Mouse (Mus musculus) lung, embryonic 15.5 days (tissue): ENCODE measurements around the gene Apoa4. TPM values are rescaled to one million over a fixed set of nuclear protein-coding genes. Genes with fewer than 3 reads are reported as not detected.

Experiments
- ATAC-seq: fragments of 200-750 bp; cut with Nextera tagmentation; 2 replicates; pipeline ENCODE4 v1.8.0; 2017; ENCODE audit warnings: moderate number of reproducible peaks, borderline replicate concordance; ENCODE audit not compliant: low FRiP score, low TSS enrichment; ENCODE audit errors: extremely low read depth
- H3K27ac ChIP-seq: fragments of 300-500 bp; sonication (generic); 2 replicates; pipeline ENCODE4 v1.5.1; 2015; ENCODE audit warnings: moderate library complexity, mild to moderate bottlenecking, inconsistent platforms
- H3K27me3 ChIP-seq: fragments of 300-500 bp; sonication (generic); 2 replicates; pipeline ENCODE4 v1.6.1; 2015; ENCODE audit warnings: inconsistent platforms
- H3K36me3 ChIP-seq: fragments of 300-500 bp; sonication (generic); 2 replicates; pipeline ENCODE4 v1.6.1; 2015; ENCODE audit warnings: inconsistent platforms
- H3K4me1 ChIP-seq: fragments of 300-500 bp; sonication (generic); 2 replicates; pipeline ENCODE4 v1.6.1; 2015; ENCODE audit warnings: inconsistent platforms
- H3K4me2 ChIP-seq: fragments of 300-500 bp; sonication (generic); 2 replicates; pipeline ENCODE4 v1.6.1; 2015; ENCODE audit warnings: inconsistent platforms, mild to moderate bottlenecking, moderate library complexity
- H3K4me3 ChIP-seq: fragments of 300-500 bp; sonication (generic); 2 replicates; pipeline ENCODE4 v1.5.1; 2015; ENCODE audit warnings: mild to moderate bottlenecking, inconsistent platforms
- H3K9ac ChIP-seq: fragments of 300-500 bp; sonication (generic); 2 replicates; pipeline ENCODE4 v1.6.1; 2015; ENCODE audit warnings: inconsistent platforms
- H3K9me3 ChIP-seq: fragments of 300-500 bp; sonication (generic); 2 replicates; pipeline ENCODE4 v1.6.1; 2016; ENCODE audit warnings: inconsistent platforms
- WGBS: fragments of 180-500 bp; shearing (Covaris S2); methylation state at CpG from one replicate; pipeline ENCODE4 v1.1.7; 2015; 5-methylcytosine and 5-hydroxymethylcytosine counted together
- polyA plus RNA-seq: library from polyadenylated mRNA; unstranded; fragments of >200 nt; fragmentation: Nextera tagmentation; extraction: Ambion mirVana; gene quantifications from 2 replicates; pipeline ENCODE4 v1.2.1, GENCODE M21; 2015

The Apoa4 gene
- polyA plus RNA-seq, 1 experiment from 2014 or later: 0.31 TPM

DNA sequence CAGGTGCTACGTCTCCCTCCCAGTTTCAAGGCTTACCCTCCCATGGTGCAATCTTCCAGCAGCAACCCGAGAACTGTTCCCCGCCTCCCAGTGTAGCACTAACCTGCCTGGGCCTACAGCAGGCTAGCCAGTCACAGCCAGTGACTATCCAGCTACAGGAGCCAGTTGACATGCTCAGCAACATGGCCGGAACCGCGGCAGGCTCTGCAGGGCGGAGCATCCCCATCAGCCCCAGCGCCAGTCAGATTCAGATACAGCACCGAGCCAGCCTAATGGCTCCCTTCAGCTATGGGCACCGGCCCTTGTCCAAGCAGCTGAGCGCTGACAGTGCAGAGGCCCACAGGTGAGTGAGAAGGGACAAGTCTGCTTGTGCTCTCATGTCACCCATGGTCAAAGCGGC, 30.0 kb upstream of the Apoa4 start:
- WGBS: 88% methylated on average over 12 of the region's 12 CpGs
- no peak for ATAC-seq
- Histone ChIP-seq H3K4me3 (no peak overlapping the region), H3K27me3 (no peaks in the 10 kb centered on the region), H3K27ac (no peak overlapping the region), H3K4me2 (no peak overlapping the region), H3K9me3 (no peaks in the 10 kb centered on the region), H3K4me1 (peaks cover 6% of the 10 kb centered on the region; the same call in 1 of the 2 replicates), H3K36me3 (peaks cover 30% of the 10 kb centered on the region), H3K9ac (no peak overlapping the region)

DNA sequence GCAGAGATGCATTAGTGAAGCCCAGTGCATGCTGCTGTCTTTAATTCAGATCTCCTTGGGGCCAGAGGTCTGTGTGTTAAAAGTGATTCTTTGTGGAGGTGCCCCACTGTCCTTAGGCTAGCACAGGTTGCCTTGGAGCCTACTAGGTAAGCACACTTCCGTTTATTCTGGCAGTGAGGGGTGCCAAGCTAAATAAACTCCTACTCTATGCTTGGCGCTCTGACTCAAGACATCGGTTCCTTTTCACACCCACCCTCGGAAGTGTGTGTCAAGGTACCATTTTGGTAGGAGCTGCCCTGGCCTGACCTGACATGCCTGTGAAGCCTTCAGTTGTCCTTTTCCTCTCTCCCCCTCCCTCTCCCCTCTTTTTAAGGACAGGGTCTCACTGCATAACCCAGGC, 26.2 kb upstream of the Apoa4 start:
- no peak overlapping the region for H3K27ac ChIP-seq
- H3K9me3 ChIP-seq: no peaks in the 10 kb centered on the region
- H3K4me1 ChIP-seq: 0 out of 2 replicates have a peak, but pooled peaks cover 2% of the 10 kb centered on the region
- 46% methylated on average over 4 of the region's 4 CpGs for WGBS
- no peak for ATAC-seq
- H3K4me2 ChIP-seq: no peak overlapping the region
- no peak overlapping the region for H3K4me3 ChIP-seq
- no peak overlapping the region for H3K9ac ChIP-seq
- H3K27me3 ChIP-seq: no peaks in the 10 kb centered on the region
- peaks cover 29% of the 10 kb centered on the region for H3K36me3 ChIP-seq

DNA sequence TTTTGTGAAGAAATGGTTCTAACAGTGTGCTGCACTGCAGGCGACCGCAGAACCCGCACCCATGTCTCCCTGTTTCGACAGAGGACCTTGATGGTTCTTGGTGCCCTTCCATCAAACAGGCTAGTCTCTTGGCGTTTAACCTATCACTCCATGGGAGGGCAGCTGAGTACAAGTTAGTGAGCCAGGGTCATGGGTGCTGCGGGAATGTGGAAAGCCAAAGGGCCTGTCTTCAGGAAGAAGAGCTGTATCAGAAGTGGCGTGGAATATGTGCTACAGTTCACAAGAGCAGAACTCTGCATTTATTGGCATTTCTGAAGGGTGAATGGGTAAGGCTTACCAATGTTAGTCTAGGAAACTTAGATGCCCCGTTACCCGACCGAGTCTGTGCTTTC, 25.6 kb upstream of the Apoa4 start:
- H3K27me3 ChIP-seq: no peaks in the 10 kb centered on the region
- H3K4me2 ChIP-seq: no peak overlapping the region
- WGBS: 82% methylated on average over 10 of the region's 10 CpGs
- no peak for ATAC-seq
- H3K27ac ChIP-seq: no peak overlapping the region
- H3K9me3 ChIP-seq: no peaks in the 10 kb centered on the region
- H3K36me3 ChIP-seq: peaks cover 31% of the 10 kb centered on the region
- H3K9ac ChIP-seq: no peak overlapping the region
- H3K4me3 ChIP-seq: no peak overlapping the region
- H3K4me1 ChIP-seq: 0 out of 2 replicates have a peak, but pooled peaks cover 2% of the 10 kb centered on the region

DNA sequence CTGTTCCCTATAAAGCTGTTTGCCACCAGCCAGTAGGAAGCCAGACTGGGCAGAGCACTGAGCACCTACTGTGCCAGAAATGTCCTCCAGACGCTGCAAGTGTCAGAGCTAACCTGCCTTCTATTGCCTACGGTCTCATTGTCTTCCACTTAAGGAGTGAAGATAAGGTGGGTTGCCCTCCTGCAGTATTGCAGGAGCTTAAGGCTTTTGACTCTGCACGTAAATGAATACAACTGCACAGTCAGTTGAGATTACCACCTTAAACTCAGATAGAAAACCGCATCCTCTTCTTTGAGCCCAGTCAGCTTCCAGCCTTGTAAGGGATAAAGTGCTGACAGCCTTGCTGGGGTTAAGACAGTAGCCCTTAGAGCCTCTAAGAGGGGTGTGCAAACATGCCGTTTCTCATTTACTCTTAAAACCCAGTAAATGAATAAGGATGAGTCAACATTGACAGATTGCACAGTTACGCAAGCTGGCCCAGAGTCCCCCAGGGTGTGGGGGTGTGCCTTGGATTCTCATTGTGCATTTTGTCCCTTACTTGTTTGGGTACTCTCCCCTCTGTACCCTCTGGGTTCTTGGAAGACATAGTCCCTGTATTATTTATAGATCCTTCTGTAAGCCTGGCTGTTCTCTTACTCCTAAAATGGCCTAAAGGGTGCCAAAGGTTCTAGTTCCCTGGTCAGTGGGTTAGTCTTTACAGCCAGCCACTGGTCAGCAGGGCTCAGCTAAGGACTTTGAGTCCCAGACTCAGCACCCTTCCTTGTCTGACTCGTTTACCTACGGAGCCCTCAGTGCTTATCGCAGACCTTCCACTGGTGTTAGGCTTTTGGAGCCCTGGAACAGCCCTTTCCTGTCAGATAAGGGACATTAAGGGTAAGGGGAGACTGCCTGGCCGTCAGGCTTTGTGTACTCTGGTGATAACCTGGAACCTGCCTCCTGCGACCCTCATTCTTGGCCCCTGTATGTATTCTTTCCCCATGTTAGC, 24.9 kb upstream of the Apoa4 start:
- Histone ChIP-seq H3K9ac (no peak overlapping the region), H3K4me1 (0 out of 2 replicates have a peak, but pooled peaks cover 2% of the 10 kb centered on the region), H3K36me3 (peaks cover 35% of the 10 kb centered on the region), H3K27ac (no peak overlapping the region), H3K9me3 (no peaks in the 10 kb centered on the region), H3K4me2 (no peak overlapping the region), H3K4me3 (no peak overlapping the region), H3K27me3 (no peaks in the 10 kb centered on the region)
- 46% methylated on average over 11 of the region's 11 CpGs for WGBS
- ATAC-seq: 0 out of 2 replicates have a peak, but pooled peaks have one; percentile 24

DNA sequence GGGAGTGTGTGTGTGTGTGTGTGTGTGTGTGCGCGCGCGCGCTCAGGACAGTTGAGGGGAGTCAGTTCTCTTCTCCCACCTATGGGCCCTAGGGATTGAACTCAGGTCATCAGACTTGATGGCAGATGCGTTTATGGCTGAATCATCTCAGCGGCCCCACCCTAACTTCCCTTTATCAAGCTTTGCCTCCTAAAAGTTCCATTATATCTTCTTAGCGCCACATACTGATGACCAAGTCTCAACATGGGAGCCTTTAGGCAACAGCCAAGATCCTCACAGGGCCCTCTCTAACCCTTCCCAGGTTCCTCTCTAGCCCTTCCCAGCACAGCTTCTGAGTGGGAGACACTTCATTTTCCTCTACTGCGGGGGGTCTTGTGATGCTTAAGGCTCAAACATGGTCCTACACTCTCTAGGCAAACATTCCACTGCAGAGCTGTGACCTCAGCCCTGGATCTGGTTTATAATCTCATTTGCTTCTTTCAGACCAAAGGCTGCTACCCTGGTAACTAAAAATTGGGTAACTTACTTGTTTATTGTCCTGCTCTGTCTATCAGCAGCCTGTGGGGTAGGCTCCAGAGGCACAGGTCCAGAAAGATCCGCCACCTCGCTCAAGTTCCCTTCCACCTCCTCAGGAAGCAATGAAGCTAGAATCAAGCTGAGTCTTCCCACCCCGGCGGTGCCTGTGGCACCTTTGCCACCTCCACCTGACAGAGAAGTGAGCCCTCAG, 23.6 kb upstream of the Apoa4 start:
- H3K4me1 ChIP-seq: 0 out of 2 replicates have a peak, but pooled peaks cover 2% of the 10 kb centered on the region
- H3K9ac ChIP-seq: no peak overlapping the region
- H3K4me2 ChIP-seq: no peak overlapping the region
- no peaks in the 10 kb centered on the region for H3K27me3 ChIP-seq
- no peak overlapping the region for H3K27ac ChIP-seq
- no peaks in the 10 kb centered on the region for H3K9me3 ChIP-seq
- peaks cover 35% of the 10 kb centered on the region for H3K36me3 ChIP-seq
- no peak for ATAC-seq
- no peak overlapping the region for H3K4me3 ChIP-seq
- 79% methylated on average over 13 of the region's 13 CpGs for WGBS

DNA sequence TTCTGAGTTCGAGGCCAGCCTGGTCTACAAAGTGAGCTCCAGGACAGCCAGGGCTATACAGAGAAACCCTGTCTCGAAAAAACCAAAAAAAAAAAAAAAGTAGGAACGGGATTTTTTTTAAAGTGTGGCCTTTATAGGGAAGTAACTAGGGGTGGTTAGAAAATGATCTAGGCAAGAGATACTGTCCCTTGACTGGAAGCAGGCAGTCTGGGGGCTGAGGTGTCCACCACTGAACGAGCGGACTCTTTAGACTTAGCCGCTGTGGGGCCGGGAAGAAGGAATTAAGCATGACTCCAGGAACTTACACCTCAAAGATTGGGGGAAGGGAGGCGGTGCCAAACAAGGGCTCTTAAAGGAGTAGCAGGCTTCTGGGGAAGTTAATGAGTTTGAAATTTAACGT, 22.3 kb upstream of the Apoa4 start:
- H3K9ac ChIP-seq: no peak overlapping the region
- no peak overlapping the region for H3K4me3 ChIP-seq
- peaks cover 36% of the 10 kb centered on the region; the same call in 1 of the 2 replicates for H3K36me3 ChIP-seq
- H3K4me2 ChIP-seq: no peak overlapping the region
- no peaks in the 10 kb centered on the region for H3K9me3 ChIP-seq
- WGBS: 58% methylated on average over 9 of the region's 9 CpGs
- no peak overlapping the region for H3K27ac ChIP-seq
- H3K4me1 ChIP-seq: 0 out of 2 replicates have a peak, but pooled peaks cover 2% of the 10 kb centered on the region
- no peaks in the 10 kb centered on the region for H3K27me3 ChIP-seq
- ATAC-seq: no peak

DNA sequence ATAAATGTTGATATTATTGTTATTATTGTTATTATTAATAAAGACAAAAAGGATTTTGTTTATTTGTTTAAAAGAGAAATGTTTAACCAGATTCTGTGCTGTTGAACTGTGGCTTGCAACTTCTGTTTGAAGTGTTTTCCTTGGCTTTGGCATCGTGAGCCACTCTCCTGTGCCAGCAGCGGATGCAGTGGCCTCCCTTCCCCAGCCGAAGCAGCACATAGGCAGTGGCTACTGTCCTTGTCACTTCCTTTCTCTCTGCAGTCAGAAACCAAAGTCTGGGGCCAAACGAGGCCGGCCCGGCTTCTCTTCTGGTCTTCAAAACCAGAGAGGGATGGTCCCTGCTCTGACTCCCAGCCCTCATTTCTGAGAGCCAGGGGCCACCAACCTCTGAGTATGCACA, 17.4 kb upstream of the Apoa4 start:
- no peaks in the 10 kb centered on the region for H3K9me3 ChIP-seq

DNA sequence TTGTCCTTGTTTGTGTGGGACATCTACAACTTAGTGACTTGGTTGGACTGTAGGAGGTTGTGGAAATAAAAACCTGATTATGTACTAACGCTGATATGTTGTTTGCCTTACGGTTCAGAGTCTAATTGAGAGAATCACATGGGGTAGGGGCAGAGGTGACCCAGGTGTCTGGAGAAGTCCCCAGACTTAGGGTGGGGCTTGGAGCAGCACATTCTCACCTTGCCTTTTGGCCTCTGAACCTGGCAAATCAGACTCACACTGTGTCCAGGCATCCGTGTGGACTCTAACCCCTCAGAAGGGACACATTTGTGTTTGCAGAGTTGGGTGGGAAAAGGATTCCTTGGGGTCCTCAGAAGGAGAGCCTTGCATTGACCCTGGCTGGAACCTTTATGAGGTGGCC, 16.4 kb upstream of the Apoa4 start:
- no peak for ATAC-seq
- peaks cover 32% of the 10 kb centered on the region; the same call in 1 of the 2 replicates for H3K36me3 ChIP-seq
- H3K9me3 ChIP-seq: no peaks in the 10 kb centered on the region
- no peaks in the 10 kb centered on the region for H3K27me3 ChIP-seq
- H3K4me1 ChIP-seq: no peaks in the 10 kb centered on the region
- H3K4me3 ChIP-seq: no peak overlapping the region
- WGBS: 76% methylated on average over 3 of the region's 3 CpGs
- H3K9ac ChIP-seq: no peak overlapping the region
- no peak overlapping the region for H3K4me2 ChIP-seq
- H3K27ac ChIP-seq: no peak overlapping the region

More for the DNA sequence above, 17.4 kb upstream of the Apoa4 start:
- Histone ChIP-seq H3K4me1 (no peaks in the 10 kb centered on the region), H3K27ac (no peak overlapping the region), H3K36me3 (peaks cover 32% of the 10 kb centered on the region; the same call in 1 of the 2 replicates), H3K4me3 (no peak overlapping the region), H3K4me2 (no peak overlapping the region), H3K27me3 (no peaks in the 10 kb centered on the region), H3K9ac (no peak overlapping the region)
- no peak for ATAC-seq
- 69% methylated on average over 6 of the region's 6 CpGs for WGBS

DNA sequence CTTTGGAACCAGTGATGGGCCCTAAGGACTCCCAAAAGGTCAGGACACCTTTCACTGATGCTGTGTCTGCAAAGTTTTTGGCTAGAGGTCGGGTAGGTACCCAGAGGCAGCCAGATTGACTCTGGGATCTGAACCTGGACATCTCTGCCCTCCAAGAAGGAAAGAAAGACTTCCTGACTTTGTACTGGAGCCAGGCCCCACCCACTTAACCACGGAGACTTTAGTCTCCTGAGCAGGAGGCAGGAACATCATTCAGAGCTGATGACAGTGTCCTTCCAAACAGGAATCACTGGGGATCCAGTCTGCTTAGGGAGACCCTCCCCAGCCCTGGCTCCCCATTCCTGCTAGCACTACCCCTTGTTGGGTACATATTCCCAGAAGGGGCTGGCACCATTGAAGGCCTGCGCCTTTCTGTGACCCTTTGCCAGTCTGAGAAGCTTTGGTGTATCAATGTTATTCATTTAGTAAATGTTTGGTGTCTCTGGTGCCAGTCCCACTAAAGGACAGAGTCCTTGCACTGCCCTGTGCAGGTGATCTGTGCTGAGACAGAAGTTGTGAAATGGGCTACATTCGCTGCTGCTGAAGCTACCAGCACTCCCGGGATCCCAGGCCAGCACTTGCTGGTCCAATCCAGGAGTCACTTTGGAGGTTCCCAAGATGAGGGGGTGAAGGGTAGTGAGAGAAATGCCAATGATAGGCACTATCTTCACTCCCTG, 15.4 kb upstream of the Apoa4 start:
- H3K9me3 ChIP-seq: no peaks in the 10 kb centered on the region
- H3K4me1 ChIP-seq: peaks cover 6% of the 10 kb centered on the region
- H3K27ac ChIP-seq: no peak overlapping the region
- H3K4me2 ChIP-seq: no peak overlapping the region
- WGBS: 62% methylated on average over 5 of the region's 5 CpGs
- no peaks in the 10 kb centered on the region for H3K27me3 ChIP-seq
- peaks cover 26% of the 10 kb centered on the region; the same call in 1 of the 2 replicates for H3K36me3 ChIP-seq
- no peak overlapping the region for H3K9ac ChIP-seq
- no peak overlapping the region for H3K4me3 ChIP-seq
- no peak for ATAC-seq

DNA sequence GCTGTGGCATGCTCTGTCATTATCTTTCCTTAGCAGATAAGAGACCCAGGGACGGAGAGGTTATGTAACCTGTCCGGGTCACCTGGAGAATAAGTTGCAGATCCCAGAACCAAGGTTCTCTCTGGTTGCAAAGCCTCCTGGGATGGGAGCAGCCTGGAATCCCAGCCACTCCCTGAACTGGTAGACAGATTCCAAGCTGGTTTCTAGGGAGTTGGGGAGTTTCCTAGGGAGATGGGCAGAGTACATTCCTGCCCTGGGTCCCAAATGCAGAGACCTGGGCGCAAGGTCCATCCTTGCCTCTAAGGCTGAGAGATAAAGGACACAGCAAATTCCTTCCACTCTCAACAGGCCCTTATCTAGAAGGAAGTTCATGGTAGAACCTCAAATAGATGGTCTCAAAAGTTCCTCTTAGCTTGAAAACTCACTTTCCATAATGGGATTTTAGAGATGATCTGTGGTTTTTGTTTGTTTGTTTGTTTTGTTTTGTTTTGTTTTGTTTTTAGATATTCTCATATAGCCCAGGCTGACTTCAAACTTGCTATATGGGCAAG, 13.4 kb upstream of the Apoa4 start:
- Histone ChIP-seq H3K4me2 (no peak overlapping the region), H3K4me1 (peaks cover 13% of the 10 kb centered on the region), H3K27ac (no peak overlapping the region), H3K36me3 (peaks cover 9% of the 10 kb centered on the region; the same call in 1 of the 2 replicates), H3K9me3 (no peaks in the 10 kb centered on the region), H3K4me3 (no peak overlapping the region), H3K9ac (no peak overlapping the region), H3K27me3 (no peaks in the 10 kb centered on the region)
- WGBS: 78% methylated on average over 3 of the region's 3 CpGs
- ATAC-seq: no peak

DNA sequence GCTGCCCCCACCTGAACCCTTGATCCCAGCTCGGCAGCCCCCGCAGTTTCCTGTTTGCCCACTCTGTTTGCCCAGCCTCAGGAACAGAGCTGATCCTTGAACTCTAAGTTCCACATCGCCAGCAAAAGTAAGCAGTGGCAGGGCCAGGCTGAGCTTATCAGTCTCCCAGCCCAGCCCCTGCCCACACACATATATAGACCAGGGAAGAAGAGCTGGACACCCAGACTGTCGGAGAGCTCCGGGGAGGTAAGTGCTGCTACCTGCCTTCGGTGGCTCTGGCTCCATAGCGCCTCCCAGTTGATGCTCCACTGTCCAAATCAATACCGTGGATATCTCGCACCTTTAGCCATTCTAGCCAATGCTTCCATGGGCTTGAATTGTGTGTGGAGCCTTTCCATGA, 12.0 kb upstream of the Apoa4 start, which contains the start of gene Apoa1:
TSS of gene Apoa1 (plus strand) at position 90 of the 400 bp plus-strand sequence.
- no peaks in the 10 kb centered on the region for H3K27me3 ChIP-seq
- WGBS: 32% methylated on average over 9 of the region's 9 CpGs
- H3K9me3 ChIP-seq: no peaks in the 10 kb centered on the region
- peaks cover 13% of the 10 kb centered on the region for H3K4me1 ChIP-seq
- no peaks in the 10 kb centered on the region for H3K36me3 ChIP-seq
- H3K4me3 ChIP-seq: no peak within 1 kb of the TSS
- H3K9ac ChIP-seq: no peak within 1 kb of the TSS
- no peak within 1 kb of the TSS for H3K27ac ChIP-seq
- H3K4me2 ChIP-seq: no peak within 1 kb of the TSS
- no peak for ATAC-seq
